Mouse (Mus musculus) stomach, postnatal 0 days (tissue): ENCODE results near the gene Dapk3. TPM values are rescaled to one million over a fixed set of nuclear protein-coding genes. Genes with fewer than 3 reads are reported as not detected.

Experiments used
- ATAC-seq: fragments of 200-750 bp; cut with Nextera tagmentation; 2 replicates; pipeline ENCODE4 v1.8.0; 2017; ENCODE audit not compliant: low FRiP score, low TSS enrichment
- DNase-seq: peaks from one replicate; pipeline ENCODE4 v3.0.0-alpha.2; 2016; ENCODE audit warnings: low spot score
- H3K27ac ChIP-seq: fragments of 300-500 bp; sonication (generic); replicated peaks from 2 replicates; pipeline ENCODE4 v1.5.1; 2014; ENCODE audit warnings: mild to moderate bottlenecking, control low read depth
- H3K27me3 ChIP-seq: fragments of 300-500 bp; sonication (generic); 2 replicates; pipeline ENCODE4 v1.6.1; 2014; ENCODE audit warnings: low read length; ENCODE audit not compliant: control insufficient read depth, insufficient read depth
- H3K36me3 ChIP-seq: fragments of 300-500 bp; sonication (generic); 2 replicates; pipeline ENCODE4 v1.6.1; 2014; ENCODE audit warnings: low read length, mixed read lengths; ENCODE audit not compliant: control insufficient read depth, insufficient read depth
- H3K4me1 ChIP-seq: fragments of 300-500 bp; sonication (generic); replicated peaks from 2 replicates; pipeline ENCODE4 v1.6.1; 2014; ENCODE audit warnings: antibody characterized with exemption; ENCODE audit not compliant: control insufficient read depth, insufficient read depth
- H3K4me2 ChIP-seq: fragments of 300-500 bp; sonication (generic); replicated peaks from 2 replicates; pipeline ENCODE4 v1.6.1; 2014; ENCODE audit warnings: low read depth, mild to moderate bottlenecking, control low read depth, moderate library complexity
- H3K4me3 ChIP-seq: fragments of 300-500 bp; sonication (generic); 2 replicates; pipeline ENCODE4 v1.5.1; 2014; ENCODE audit warnings: low read depth, low read length, control low read depth
- H3K9ac ChIP-seq: fragments of 300-500 bp; sonication (generic); 2 replicates; pipeline ENCODE4 v1.6.1; 2014; ENCODE audit warnings: mild to moderate bottlenecking, low read length, control low read depth, mixed read lengths
- H3K9me3 ChIP-seq: fragments of 300-500 bp; sonication (generic); 2 replicates; pipeline ENCODE4 v1.6.1; 2016; ENCODE audit warnings: low read length; ENCODE audit not compliant: control insufficient read depth
- CTCF ChIP-seq: IDR thresholded peaks from 2 replicates; pipeline ENCODE4 v1.5.1; 2016; ENCODE audit warnings: antibody characterized with exemption, low read depth, mild to moderate bottlenecking, moderate library complexity
- EP300 ChIP-seq: optimal IDR thresholded peaks from 2 replicates; pipeline ENCODE3; 2016; ENCODE audit warnings: antibody characterized with exemption
- WGBS: fragments of 180-500 bp; shearing (Covaris S2); extraction: QIAGEN DNeasy Blood & Tissue Kit; methylation state at CpG from one replicate; pipeline ENCODE4 v1.1.7; 2014; 5-methylcytosine and 5-hydroxymethylcytosine counted together
- polyA plus RNA-seq: library from polyadenylated mRNA; unstranded; fragments of >200 nt; fragmentation: Nextera tagmentation; extraction: Ambion mirVana; gene quantifications from 2 replicates; pipeline ENCODE4 v1.2.1, GENCODE M21; 2015

Gene Dapk3
- polyA plus RNA-seq, 1 experiment from 2014 or later, result 44.6 TPM

DNA sequence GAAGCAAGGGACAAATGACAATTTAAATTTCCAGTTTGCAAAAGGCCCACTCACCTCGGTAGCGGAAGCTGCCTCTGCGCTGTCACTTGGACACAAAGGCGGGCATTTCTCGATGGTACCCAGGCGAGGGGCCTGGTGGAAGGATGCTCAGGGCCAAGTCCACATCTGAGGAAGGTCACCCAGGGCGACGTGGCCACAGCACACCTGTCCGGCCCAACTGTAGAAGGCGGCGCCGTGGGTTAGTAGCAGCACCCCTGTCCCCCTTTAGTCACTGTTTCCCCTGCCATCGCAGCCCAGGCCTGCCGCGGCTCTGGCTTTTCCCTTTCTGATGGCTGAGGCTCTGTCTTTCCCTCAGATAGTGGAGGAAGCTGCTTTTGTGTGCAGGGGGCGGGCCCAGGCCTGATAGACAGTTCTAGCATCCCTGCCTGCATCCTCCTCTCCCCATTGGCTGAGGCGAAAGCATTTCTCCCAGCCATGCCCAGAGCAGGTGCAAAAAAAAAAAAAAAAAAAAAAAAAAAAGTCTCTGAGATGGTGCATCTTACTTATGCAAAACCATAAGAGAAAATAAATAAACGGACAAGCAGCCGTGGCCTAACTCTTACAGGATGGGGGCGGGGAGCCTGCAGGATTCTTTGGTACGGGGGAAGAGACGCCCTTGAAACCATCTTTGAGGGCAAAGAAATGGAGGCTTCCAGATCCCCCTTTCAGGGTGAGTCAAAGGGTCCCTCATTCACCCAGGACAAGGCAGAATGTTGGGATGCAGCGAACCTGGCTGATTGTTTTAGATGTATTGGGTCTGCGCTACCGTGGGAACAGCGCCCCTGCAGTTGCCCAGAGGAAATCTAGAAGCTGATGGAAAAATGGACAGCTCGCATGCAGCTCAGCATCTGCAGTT lies 47.9 kb downstream of the Dapk3 start, which contains the start of gene Atcay:
TSS of gene Atcay (minus strand) at position 396 of the 895 bp plus-strand sequence.
- peaks cover 3% of the 10 kb centered on the region; the same call in 1 of the 2 replicates for H3K27me3 ChIP-seq
- no peak for ATAC-seq
- TF ChIP-seq EP300 (no peak), CTCF (peak; percentile 74)
- no peak within 1 kb of the TSS for H3K27ac ChIP-seq
- H3K4me3 ChIP-seq, result 0 out of 2 replicates have a peak within 1 kb of the TSS, but pooled peaks have one; percentile 2
- H3K36me3 ChIP-seq, result no peaks in the 10 kb centered on the region
- H3K9me3 ChIP-seq, result no peaks in the 10 kb centered on the region
- H3K4me2 ChIP-seq, result no peak within 1 kb of the TSS
- no peaks in the 10 kb centered on the region for H3K4me1 ChIP-seq
- H3K9ac ChIP-seq, result no peak within 1 kb of the TSS
- DNase-seq, result no peak
- 11% methylated on average over 27 of the region's 27 CpGs for WGBS

DNA sequence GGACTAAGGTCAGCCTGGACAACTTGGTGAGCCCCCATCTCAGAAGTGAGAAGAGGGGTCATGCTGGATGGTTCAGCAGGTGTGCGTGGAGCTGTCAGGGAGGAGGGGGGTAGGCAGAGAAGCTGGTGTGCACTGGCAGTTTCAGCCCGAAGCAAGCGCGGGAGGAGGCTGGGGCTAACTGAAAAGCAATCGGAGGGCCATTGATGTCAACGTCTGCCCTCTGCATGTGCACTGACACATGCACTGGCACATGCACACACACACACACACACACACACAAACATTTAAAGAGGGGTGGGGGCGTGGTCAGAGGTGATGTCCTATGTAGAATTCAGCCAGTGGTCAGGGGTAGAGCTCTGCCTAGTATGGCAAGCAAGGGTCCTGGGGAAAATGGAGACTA lies 48.6 kb downstream of the Dapk3 start:
- Histone ChIP-seq H3K4me3 (no peak overlapping the region), H3K27ac (no peak overlapping the region), H3K9me3 (no peaks in the 10 kb centered on the region), H3K27me3 (peaks cover 3% of the 10 kb centered on the region; the same call in 1 of the 2 replicates), H3K4me2 (no peak overlapping the region), H3K4me1 (no peaks in the 10 kb centered on the region), H3K9ac (no peak overlapping the region), H3K36me3 (no peaks in the 10 kb centered on the region)
- no peak for DNase-seq
- 48% methylated on average over 7 of the region's 7 CpGs for WGBS
- TF ChIP-seq EP300, result no peak
- TF ChIP-seq CTCF, result no peak
- ATAC-seq, result no peak

DNA sequence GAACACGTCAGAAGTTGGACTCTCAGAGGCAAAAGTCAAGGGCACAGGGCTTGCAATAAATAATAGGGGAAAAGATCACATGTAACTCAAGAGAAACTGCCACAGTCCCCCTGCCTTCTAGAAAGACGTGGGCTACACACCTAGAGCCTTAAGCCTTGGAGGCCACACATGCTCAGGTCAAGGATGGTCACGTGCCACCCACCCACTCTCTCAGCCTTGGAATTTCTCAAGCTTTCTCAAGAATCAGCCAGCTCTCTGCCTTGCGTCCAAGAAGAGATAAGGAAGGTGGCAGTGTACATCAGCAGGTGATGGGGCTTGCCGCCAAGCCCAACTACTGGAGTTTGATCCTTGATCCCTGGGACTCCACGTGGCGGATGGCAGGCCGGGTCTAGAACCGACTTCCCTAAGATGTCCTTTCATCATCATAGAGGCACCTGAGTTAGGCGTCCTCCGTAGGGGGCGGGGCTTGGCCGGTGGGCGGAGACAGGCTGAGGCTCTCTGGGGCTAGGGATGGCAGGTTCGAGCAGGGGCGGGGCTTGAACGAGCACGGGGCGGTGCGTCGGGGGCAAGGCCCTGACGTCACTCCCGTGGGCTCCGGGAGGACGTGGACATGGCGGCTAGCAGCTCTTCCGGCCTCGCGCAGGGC lies 49.9 kb downstream of the Dapk3 start, which contains the start of gene Zfr2:
TSS of gene Zfr2 (plus strand) at position 576 of the 646 bp plus-strand sequence.
- peak within 1 kb of the TSS; percentile 81 for H3K27ac ChIP-seq
- peak within 1 kb of the TSS; percentile 67 for H3K4me3 ChIP-seq
- no peaks in the 10 kb centered on the region for H3K9me3 ChIP-seq
- peak within 1 kb of the TSS; percentile 77 for H3K9ac ChIP-seq
- TF ChIP-seq CTCF (no peak), EP300 (no peak)
- DNase-seq (peak; percentile 98), ATAC-seq (peak; percentile 92)
- H3K27me3 ChIP-seq, result peaks cover 3% of the 10 kb centered on the region; the same call in 1 of the 2 replicates
- H3K4me1 ChIP-seq, result no peaks in the 10 kb centered on the region
- H3K36me3 ChIP-seq, result no peaks in the 10 kb centered on the region
- WGBS, result 9% methylated on average over 19 of the region's 29 CpGs
- H3K4me2 ChIP-seq, result peak within 1 kb of the TSS; percentile 67

DNA sequence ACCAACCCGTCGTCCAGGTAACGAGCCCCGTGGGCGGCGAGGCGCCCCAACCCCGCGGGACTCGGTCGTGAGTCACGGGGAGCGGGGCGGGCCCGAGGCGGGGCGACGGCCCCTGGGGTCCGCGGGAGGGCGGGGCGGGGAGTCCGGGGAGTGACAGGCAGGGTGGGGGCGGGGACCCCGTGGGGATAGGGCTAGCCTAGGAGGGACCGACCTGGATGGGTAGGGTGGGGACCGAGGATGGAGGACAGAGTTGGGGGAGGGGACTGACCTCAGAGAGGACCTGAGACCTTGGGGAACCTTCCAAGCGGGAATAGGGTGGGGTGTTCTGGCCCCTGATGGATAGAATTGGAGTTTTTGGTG lies 50.4 kb downstream of the Dapk3 start:
- Histone ChIP-seq H3K9ac (peak overlapping the region; percentile 77), H3K4me2 (peak overlapping the region; percentile 67), H3K36me3 (no peaks in the 10 kb centered on the region), H3K4me1 (no peaks in the 10 kb centered on the region), H3K27me3 (peaks cover 3% of the 10 kb centered on the region; the same call in 1 of the 2 replicates), H3K9me3 (no peaks in the 10 kb centered on the region), H3K4me3 (peak overlapping the region; percentile 67), H3K27ac (peak overlapping the region; percentile 81)
- no peak for DNase-seq
- ATAC-seq, result no peak; the same call in 1 of the 2 replicates
- WGBS, result 4% methylated on average over 20 of the region's 28 CpGs
- no peak for TF ChIP-seq CTCF
- no peak for TF ChIP-seq EP300

DNA sequence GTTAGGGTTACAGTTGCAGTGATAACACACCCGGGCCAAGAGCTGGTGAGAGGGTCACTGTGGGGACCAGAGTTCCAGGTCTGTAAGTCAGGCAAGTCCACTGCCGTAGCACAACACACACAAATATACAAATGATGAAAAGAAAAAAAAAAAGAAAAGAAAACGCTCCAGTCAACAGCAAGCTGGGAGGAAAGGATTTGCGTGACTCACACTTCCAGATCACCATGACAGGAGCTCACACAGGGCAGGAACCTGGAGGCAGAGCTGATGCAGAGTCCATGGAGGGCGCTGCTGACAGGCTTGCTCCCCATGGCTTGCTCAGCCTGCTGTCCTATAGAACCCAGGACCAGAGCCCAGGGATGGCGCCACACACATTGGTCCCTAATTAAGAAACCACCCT lies 51.4 kb downstream of the Dapk3 start:
- H3K9ac ChIP-seq, result no peak overlapping the region
- H3K27me3 ChIP-seq, result peaks cover 3% of the 10 kb centered on the region; the same call in 1 of the 2 replicates
- 61% methylated on average over 6 of the region's 6 CpGs for WGBS
- H3K4me3 ChIP-seq, result no peak overlapping the region
- ATAC-seq (no peak), DNase-seq (no peak)
- no peaks in the 10 kb centered on the region for H3K36me3 ChIP-seq
- no peaks in the 10 kb centered on the region for H3K9me3 ChIP-seq
- no peaks in the 10 kb centered on the region for H3K4me1 ChIP-seq
- TF ChIP-seq EP300 (no peak), CTCF (no peak)
- no peak overlapping the region for H3K27ac ChIP-seq
- H3K4me2 ChIP-seq, result no peak overlapping the region
